Mouse (Mus musculus): ENCODE measurements at regions not wholly inside any gene's neighbourhood (a gene's known extent, or its start where the extent isn't known, plus 50 kb on each side); places are given as distances from the start of the nearest gene placed in this dataset.

DNA sequence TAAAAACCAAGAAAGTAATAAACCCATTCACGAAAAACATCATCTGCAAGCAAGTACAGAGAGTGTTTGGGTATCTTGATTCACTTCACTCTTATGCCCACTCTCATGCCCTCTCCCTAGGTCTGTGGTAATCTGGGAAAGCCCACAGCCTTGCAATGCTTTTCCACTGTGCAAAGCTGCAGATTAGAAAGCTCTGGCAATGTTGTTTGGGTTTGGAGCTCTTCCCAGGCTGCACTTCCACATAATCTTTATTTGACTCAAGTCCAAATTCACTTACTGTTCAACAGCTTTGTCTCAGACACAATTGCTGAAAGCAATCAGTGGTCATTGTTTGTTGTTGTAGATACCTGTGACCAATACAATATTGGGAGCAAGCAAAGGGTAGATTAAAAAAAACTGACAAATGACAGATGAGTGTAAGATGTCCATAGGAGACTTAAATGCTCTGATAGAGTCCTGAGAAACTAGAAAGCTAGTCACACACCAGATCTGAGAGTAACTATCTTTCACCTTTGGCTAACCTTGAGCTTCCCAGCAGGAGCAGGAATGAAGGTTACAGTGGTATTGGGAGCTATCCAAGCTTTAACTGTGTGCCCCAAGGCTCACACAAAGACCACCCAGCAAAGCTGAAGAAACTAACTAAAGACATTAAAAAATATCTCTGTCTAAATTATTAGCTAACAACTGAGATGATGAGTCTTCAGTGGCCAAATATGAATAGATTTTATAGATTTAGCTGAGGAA is 325.7 kb upstream of the Klf12 start:
- in situ Hi-C loops (cut with MboI, MseI): no loop called here

DNA sequence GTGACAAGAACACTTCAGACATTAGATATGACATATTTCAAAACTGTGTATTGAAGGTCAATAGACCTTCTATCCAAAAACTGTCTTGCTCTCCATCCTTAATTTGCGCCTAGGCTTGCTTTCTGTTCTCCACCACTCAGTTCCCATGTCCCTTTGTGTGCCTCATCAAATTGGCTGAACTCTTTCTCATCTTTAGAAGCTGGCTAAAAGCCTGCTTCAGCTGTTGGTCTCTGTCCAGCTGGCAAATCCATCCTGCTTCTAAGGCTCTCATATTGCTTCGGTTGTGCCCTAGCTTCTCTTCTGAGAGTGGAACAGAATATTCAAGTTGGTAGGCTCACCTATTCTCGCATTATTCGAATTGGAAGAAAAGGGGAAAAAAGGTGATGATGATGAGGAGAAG is 322.6 kb upstream of the Klf12 start:
- in situ Hi-C loops (cut with MboI, MseI): no loop called here

DNA sequence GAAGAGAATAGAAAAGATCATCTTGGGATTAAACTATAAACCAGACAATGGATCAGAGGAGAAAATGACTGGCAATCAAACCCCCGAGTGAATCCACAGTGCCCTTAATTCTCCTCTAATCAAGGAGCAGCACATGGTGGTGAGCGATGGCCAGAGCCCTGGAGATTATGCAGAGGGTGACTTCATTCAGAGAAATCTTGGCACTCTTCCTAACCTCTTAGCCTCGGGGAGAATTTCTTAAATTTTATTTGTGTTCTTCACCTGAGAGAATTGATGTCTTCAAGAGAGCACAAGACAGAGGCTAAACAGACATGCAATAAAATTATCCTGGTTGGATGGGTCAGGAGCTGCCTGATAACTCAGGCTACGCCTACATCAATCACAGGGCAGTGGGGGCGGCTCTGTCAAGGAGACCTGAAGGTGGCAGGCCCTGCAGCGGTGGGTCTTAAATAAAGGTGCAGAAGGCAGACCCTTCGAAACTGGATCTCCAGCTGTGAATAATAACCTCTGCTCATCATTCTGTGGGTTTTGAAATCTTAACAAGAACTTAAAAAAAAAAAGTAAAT is 316.5 kb upstream of the Klf12 start:
- in situ Hi-C loops (cut with MboI, MseI): no loop called here

DNA sequence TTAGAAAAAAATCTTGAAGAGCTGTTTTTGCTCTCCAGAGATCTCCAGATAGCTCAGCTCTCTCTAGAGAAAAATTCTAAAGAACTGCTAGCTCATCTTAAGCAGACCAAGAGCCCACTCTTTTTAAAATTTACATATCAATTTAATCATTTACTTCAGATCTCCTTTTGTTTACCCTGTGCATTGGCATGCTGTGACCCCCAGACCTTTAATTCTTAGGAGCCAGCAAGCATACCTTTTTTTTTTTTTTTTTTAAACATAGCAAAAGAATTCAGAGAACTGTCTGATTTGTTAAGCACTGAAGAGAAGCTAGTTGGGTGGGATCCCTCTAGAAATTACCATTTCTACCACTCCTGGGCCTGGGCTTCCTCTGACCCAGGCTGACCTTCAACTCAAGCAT is 285.5 kb upstream of the Klf12 start:
- in situ Hi-C loops (cut with MboI, MseI): no loop called here

DNA sequence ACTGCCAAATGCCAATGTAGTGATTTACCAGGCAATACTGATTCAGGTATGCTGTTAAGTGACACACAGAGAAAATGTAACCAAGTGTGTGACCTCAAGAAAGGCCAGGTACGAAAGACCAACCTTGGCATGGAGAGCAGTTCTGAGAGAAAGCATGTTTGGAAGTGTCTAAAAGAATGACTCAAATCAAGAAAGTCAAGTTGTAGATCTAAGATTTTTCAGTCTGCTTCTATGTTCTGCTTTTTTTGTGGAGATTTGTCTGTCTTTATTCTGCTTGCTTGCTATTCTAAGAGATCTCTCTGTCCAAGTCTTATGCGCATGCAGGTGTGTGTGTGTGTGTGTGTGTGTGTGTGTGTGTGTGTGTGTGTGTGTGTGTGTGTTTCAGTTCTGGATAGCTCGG is 277.4 kb upstream of the Klf12 start:
- in situ Hi-C loops (cut with MboI, MseI): no loop called here

DNA sequence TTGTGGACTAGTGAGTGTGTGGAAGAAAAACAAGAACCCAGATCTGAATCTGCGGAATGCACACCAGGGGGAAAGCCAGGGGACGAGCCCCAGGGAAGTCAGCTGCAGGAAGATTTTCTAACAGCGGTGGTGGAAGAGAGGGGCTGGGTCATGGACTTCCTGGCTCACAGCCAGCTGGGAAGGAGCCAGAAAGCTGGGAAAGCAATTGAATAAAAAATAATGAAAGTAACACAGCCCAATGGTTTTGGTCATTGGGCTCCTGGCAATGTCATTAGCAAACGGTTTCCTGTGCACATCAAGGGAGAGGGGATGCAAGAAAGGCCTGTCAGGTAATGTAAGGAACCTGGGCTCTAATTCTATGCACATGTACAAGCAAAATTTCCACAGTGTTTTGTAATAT is 273.9 kb upstream of the Klf12 start:
- in situ Hi-C loops (cut with MboI, MseI): no loop called here

DNA sequence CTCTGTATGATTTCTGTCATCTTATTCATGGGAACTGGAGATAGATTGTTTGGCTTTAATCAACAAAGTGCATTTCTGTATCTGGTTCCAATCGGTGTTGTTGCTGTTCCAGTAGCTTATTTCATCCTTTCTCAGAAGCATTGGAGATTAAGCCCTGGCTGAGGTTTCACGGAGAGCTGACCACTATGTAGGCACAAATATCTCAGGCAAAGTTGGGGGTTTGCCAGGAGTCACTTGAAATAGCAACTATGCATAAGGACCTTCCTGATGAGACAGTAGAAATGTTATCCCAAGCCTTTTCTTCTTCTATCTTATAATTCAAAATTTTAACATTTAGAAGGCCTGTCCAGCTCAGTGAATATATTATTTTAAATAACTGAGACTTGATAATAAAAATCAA is 268.0 kb upstream of the Klf12 start:
- in situ Hi-C loops (cut with MboI, MseI): no loop called here

DNA sequence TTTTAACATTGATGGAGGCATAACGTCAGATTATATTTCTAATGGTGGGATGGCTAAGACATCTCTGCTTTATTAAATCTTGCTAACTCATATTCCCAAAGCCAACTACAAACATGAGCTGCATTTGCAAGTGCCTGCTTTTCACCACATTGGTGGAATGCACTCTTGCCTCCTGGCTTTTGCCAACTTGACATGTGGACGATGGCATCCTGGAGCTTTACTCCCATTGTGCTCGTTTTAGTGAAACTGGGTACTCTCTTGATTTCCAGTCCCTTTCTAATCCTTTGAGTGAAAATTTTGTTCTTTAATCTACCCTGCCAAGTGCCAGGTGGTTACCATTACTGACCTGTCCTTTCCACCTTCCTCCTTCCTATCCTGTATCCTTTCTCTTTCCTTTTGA is 265.8 kb upstream of the Klf12 start:
- in situ Hi-C loops (cut with MboI, MseI): no loop called here

DNA sequence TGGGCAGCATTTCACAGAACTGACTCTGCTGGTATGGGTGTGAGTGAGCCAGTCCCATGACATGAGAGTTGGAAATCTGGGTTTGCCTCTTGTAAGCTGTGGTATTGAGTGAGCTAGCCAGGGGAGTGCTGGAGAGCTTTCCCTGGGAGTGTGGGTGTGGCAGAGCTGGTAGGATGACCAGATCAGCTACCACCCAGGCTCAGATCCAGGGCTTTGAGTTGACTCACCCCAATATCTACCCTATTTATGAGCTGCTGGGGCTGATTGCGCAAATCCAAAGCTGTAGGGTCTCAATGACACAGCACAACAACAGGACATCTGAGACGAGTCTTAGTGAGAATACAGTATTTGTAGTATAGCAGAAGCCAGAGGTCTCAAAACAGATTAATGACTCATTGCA is 245.7 kb upstream of the Klf12 start:
- in situ Hi-C loops (cut with MboI, MseI): loop anchor here (25.0 kb wide), 1 partner anchor 1807 kb away; no protein-coding TSS in a partner anchor

DNA sequence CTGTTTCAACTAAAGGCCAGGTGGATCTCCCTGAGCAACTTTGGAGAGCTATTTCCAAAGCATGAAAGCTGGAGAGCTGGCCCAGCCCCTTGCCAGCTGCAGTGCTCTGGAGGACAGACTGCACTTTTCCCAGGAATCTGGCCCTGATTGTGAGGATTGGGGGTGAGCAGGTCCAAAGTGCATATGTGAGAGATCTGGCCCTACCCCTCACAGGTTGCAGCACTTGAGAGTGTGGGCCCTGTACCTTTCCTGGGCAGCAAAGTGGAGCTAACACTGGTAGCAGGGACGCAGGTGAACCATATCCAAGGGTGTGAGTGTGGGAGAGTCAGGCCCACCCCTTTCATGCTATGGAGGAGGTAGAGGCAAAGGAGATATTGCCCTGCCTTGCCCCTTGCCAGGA is 245.3 kb upstream of the Klf12 start:
- in situ Hi-C loops (cut with MboI, MseI): loop anchor here (25.0 kb wide), 1 partner anchor 1808 kb away; no protein-coding TSS in a partner anchor

DNA sequence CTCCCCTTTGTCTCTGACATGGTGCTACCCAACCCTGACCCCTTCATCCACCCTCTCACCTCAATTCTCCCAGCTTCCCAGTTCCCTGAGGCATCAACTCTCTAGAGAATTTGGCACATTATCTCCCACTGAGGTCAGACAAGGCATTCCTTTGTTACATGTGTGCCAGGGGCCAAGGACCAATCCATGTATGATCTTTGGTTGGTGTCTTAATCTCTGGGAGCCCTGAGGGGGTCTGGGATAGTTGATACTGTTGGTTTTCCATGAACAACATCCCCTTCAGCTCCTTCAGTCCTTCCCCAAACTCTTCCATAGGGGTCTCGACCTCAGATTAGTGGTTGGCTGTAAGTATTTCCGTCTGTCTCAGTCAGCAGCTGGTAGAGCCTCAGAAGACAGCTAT is 224.9 kb upstream of the Klf12 start:
- in situ Hi-C loops (cut with MboI, MseI): no loop called here

DNA sequence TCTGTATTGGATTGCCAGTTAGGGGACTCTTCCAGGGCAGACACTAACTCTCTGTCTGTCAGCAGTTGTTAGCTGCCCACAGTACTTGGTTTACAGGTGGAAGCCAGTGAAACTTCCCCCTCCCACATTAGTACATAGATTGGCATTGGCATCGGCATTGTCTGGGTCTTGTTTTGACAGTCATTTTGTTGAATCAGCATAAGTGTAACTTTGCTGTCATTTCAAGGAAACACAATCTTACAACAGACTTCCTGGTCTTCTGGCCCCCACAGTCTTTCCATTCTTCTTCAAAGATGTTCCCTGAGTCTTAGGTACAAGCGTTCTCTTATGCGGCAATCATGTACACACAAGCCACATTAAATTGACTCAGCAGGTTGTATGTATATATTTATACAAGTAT is 223.6 kb upstream of the Klf12 start:
- in situ Hi-C loops (cut with MboI, MseI): no loop called here

DNA sequence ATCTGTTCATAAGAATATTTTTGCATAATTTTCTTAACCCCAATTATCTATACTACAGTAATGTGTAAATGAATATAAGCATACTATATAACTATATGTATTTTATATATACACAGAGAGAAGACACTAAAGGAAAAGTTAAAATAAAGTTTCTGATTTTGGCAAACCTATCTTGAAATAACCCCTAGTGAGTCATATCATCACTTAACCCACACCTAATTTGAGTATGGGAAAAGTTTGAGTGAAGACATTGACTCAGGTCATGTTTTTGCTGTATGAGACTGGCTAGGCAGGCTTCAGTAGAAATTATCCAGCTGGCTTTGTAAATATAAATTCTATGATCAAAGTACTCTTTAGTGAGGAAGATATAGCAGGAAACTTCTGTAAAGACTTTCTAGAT is 223.1 kb upstream of the Klf12 start:
- in situ Hi-C loops (cut with MboI, MseI): no loop called here

DNA sequence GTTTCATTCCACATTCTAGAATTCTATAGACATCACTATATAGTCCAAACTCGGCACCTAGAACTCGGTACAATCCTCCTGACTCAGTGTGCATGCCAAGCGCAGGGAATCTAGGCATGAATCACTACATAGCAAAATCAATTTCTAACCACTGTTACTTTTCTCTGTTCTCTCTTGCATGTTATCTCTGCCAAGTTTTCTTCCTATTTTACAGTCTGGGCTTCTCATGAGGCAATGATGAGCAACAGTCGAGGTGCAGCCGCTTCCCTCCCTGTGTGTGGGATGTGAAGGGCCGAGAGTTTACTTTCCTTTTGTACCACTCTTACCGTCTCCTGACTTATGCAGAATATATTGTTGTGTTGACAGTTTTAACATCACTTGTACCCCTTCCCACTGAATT is 204.4 kb upstream of the Klf12 start:
- in situ Hi-C loops (cut with MboI, MseI): no loop called here

DNA sequence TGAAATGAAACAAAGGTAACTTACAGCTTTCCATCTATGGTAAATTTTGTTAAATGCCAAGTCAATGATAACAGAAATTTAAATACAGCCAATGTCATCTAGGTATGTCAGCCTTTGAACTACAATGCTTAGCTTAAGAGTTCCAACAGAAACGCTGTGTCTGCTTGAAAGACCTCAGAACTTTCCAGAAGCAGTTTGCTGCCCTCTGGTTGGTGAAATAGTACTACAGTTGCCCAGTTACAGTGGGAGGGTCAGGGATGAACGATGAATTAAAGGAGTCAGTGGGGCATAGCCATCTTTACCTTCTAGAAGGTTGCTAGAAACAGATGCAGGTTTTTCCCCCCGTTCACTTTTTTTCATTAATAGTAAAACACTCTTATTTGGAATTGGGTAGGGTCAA is 201.0 kb upstream of the Klf12 start:
- in situ Hi-C loops (cut with MboI, MseI): no loop called here

DNA sequence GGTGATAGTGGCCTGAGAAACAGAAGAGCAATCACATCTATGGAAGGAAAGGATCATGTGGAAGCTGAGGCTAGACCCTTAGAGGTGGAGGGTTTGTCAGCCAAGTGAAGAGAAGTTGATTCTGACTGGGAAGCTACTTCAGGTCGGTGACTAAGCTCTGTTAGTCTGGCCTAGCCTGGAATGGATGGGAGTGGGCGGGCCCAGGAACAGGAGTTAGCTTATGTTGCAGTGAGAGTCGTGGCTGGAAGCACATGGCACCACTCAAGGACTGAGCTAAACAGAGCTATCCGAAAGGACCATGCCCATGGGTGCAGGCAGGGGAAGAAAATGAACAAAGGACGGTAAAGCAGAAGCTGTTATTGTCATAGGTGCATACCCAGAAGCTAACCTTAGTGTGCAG is 199.6 kb upstream of the Klf12 start:
- in situ Hi-C loops (cut with MboI, MseI): no loop called here

DNA sequence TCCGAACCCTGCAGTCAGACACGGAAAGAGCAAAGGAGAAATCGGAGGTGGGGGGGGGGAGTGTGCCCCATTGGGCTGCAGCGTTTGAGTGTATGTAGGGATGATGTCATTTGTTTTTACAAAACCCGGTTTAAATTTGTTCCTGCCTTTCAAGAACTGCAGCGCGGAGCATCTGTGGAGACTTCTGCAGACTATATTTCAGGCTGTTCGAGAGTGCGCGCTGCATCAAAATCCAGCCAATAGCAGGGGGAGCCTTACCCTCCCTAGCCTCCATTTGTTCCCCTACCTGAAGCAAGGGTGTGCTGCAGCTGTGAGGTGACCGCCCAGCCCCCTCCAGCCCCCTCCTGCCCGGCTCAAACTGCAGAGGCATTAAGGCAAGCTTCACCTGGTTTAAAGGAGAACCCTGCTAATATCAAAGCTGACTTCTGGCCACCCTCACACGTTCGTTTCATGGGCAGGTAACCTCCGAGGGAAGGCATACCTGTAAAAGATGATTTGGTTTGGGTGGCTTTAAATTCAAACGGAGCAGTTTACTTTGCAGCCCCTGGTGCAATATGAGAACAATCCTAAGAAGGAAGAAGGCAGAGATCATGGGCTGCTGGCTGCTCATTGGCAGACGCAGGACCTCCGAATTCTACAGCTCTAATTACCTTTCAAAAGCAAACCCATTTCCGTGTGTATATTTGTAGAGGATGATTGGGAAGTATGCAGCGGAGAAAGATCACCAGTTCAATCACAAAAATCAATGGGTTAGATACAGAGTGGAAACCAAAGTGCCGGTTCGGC is 193.3 kb upstream of the Klf12 start:
- in situ Hi-C loops (cut with MboI, MseI): loop anchor here (10.0 kb wide), 1 partner anchor 1517 kb away; no protein-coding TSS in a partner anchor

DNA sequence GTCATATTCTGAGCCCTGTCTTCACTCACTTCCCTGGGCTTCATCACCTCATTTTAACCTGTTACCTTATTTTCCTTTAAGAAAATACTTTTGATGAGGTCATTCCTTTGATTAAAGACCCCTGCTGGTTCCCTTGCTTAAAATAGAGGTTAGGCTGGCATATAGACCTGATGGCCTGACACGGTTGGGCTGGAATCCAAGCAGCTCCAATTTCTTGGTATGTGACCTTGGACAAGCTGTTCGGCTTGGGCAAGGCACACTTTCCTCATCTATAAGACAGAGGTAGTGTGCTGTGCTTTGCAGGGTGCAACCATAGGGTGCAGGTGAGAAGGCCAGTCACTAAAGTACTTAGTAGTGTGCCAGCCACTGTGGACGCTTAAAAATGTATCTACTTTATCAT is 183.8 kb upstream of the Klf12 start:
- in situ Hi-C loops (cut with MboI, MseI): no loop called here

DNA sequence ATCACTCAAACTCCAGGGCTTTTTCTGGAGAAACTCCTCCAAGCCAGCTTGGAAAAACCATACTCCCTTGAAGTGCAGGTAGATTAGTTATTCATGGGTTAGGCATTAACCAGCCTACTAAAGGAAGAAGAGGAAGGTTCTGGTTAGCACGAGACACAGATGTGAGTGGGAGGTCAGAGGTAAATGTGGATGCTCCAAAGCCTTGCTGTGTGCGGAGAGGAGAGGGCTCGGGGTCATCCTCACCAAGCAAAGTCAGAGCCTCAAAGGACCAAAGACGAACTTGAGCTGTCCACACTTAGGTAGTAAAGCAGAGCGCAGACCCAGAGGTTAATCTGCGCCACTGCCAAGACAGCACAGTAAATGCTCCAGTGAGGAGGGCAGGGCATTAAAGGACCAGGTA is 177.8 kb upstream of the Klf12 start:
- in situ Hi-C loops (cut with MboI, MseI): no loop called here

DNA sequence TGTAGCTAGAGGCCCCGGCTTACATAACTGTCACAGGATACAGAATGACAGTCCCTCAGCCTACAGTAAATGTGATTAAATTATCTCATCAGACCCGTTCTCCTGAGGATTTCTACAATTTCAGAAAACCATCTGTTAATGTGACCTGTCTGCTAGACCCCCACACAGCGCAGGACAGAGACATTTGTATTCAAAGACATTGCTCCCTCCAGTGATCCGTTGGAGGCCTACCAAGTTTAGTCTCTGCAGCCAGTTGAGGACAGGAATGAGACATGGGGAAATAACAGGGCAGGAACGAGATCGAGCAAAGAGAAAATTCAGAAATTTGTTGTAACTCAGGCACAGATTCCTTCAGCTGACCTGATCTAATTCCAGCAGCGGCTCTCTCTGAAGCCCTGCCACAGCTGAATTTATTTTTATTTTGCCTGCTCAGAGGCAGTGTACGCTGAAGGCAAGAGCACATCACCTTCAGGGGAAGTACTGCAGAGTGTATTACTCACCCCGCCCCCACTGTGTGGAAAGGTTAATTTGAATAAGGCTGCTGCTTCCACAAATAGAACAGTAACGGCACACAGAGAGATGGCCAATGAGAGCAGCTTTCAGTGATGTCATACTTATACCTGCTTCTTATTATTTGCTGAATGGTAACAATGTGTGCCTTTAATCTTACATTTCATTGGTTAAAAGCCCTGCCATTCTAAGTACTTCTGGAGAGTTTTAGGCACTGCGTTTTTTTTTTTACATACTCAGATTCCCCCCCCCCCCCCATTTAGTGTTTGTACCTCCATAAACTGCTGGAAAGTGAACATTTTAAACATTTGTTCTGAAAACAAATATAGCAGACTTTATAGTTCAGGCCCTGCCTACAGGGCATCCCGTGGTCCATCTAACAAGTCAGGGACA is 176.9 kb upstream of the Klf12 start:
- in situ Hi-C loops (cut with MboI, MseI): no loop called here

DNA sequence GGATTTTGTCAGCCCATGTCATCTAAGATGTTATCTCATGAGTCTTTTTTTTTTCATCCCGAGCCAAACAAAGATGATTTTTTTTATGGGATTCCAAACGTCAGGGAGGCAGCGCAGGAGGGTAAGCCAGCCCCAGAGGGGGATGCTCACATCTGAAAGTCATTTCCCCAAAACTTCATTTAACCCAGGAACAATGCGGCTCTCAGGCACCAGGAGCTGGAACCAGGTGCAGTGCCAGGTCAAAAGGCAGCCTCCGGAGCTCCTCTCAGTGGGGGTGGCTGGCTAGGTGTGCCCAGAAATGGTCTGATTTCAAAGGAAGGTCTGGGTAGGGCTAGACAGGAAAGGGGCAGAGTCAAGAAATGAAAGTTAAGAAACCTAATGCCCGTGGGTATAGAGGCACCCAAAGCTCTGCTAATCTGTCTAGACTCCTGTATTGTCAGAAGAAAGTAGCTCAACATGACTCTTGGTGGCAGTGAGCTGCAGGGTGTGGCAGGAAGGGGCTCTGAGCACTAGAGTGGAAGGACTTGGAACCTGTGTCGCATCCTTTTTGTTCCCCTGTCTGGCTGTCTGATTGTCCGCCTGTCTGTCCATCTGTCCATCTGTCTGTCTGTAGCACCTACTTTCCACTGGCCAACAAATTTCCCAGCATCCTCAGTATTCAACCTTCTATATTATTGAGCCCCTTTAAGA is 175.3 kb upstream of the Klf12 start:
- in situ Hi-C loops (cut with MboI, MseI): loop anchor here (10.0 kb wide), 1 partner anchor 525 kb away; no protein-coding TSS in a partner anchor
